20 mouse cellular contexts compared by ENCODE assay signal in genomic region chr14:34220426-34220825, GRCm38 (mm10). TPM values are rescaled to one million over a fixed set of nuclear protein-coding genes. Genes with fewer than 3 reads are reported as not detected.
A peak's percentile ranks its signal among the peaks of the same experiment; 100 is the strongest.
DNase-seq lines count a peak whose midpoint lies in the region; ATAC-seq and TF ChIP-seq lines count a peak whose summit lies in the region.
"Had no signal": no experiment of that assay in that cellular context is flagged by ENCODE, and none has a peak within 500 bp of the region (broad histone marks: within the 10 kb centered on the region; RNA-seq: fewer than 3 reads in every experiment).

No protein-coding gene starts in this region.

- no peaks in the 10 kb centered on the region for H3K9me3 ChIP-seq in kidney, embryonic 15.5 days (replicated peaks)
- H3K9me3 ChIP-seq in lung, postnatal 0 days (ENCODE audit: low read length) = no peaks in the 10 kb centered on the region
- H3K9me3 ChIP-seq: embryonic facial prominence, embryonic 12.5 days; neural tube, embryonic 12.5 days had no signal

- no peak for TF ChIP-seq POLR2A in small intestine, adult 2 months (IDR thresholded peaks at IDR 0.05; ENCODE audit: low read depth, low read length)

- H3K27ac ChIP-seq in kidney, embryonic 15.5 days = no peak overlapping the region
- no peak overlapping the region for H3K27ac ChIP-seq in lung, postnatal 0 days (ENCODE audit: low read length)
- no peak overlapping the region for H3K27ac ChIP-seq in small intestine, adult 2 months (ENCODE audit: insufficient read depth, low read depth, low read length)
- H3K27ac ChIP-seq: embryonic facial prominence, embryonic 12.5 days; layer of hippocampus, adult 2 months; neural tube, embryonic 12.5 days had no signal

- peak overlapping the region; percentile 73; the same call in 1 of the 2 replicates for H3K4me2 ChIP-seq in kidney, embryonic 15.5 days
- H3K4me2 ChIP-seq in lung, postnatal 0 days (replicated peaks; ENCODE audit: low read depth, low read length) = peak overlapping the region; percentile 53; the same call in 1 of the 2 replicates

- peaks cover 12% of the 10 kb centered on the region for H3K4me1 ChIP-seq in kidney, embryonic 15.5 days
- peaks cover 13% of the 10 kb centered on the region; the same call in 1 of the 2 replicates for H3K4me1 ChIP-seq in lung, postnatal 0 days (ENCODE audit: insufficient read depth, low read depth, low read length)
- H3K4me1 ChIP-seq in small intestine, adult 2 months (ENCODE audit: control insufficient read depth, insufficient read depth, insufficient read length, low read length) = no peaks in the 10 kb centered on the region; the same call in 1 of the 2 replicates

- H3K9ac ChIP-seq in kidney, embryonic 15.5 days = no peak overlapping the region
- no peak overlapping the region for H3K9ac ChIP-seq in lung, postnatal 0 days (replicated peaks; ENCODE audit: low read depth)
- H3K9ac ChIP-seq: forebrain, postnatal 0 days had no signal

- H3K27me3 ChIP-seq in kidney, embryonic 15.5 days = peaks cover 41% of the 10 kb centered on the region
- H3K27me3 ChIP-seq in lung, postnatal 0 days (replicated peaks; ENCODE audit: insufficient read depth, low read length) = 0 out of 2 replicates have a peak, but pooled peaks cover 2% of the 10 kb centered on the region
- peaks cover 11% of the 10 kb centered on the region; the same call in 1 of the 2 replicates for H3K27me3 ChIP-seq in small intestine, adult 2 months (ENCODE audit: control insufficient read depth, insufficient read depth, low read length)

- no peak for TF ChIP-seq CTCF in lung, postnatal 0 days (IDR thresholded peaks at IDR 0.05)
- TF ChIP-seq CTCF in small intestine, adult 2 months (IDR thresholded peaks at IDR 0.05; ENCODE audit: extremely low read depth, insufficient read length, insufficient replicate concordance, low read depth, low read length) = no peak

- peak; percentile 30 for DNase-seq in adrenal gland, postnatal 14 days
- DNase-seq in adrenal gland, adult (ENCODE audit: inconsistent age in 2 of 2, low spot score in 1 of 2) = no peak
- no peak for DNase-seq in kidney, postnatal 4 days
- DNase-seq in lung, postnatal 0 days (ENCODE audit: low spot score) = no peak
- no peak for DNase-seq in lung, postnatal 10 days
- DNase-seq in urinary bladder, postnatal 25 days (ENCODE audit: low spot score) = no peak
- DNase-seq: adrenal gland, postnatal 25 days; cerebellum, adult 18-20 months; forebrain, postnatal 0 days; heart, adult 18-20 months; heart, postnatal 4 days; left cerebral cortex, postnatal 4 days; lung, adult 18-20 months; thymus, postnatal 14 days had no signal

- no peaks in the 10 kb centered on the region for H3K36me3 ChIP-seq in kidney, embryonic 15.5 days
- H3K36me3 ChIP-seq in lung, postnatal 0 days (ENCODE audit: insufficient read depth, low read length) = no peaks in the 10 kb centered on the region
- no peaks in the 10 kb centered on the region for H3K36me3 ChIP-seq in small intestine, adult 2 months (ENCODE audit: control insufficient read depth, insufficient read depth, low read length)
- H3K36me3 ChIP-seq: embryonic facial prominence, embryonic 12.5 days; neural tube, embryonic 12.5 days had no signal

- no peak for ATAC-seq in kidney, embryonic 15.5 days (replicated peaks; ENCODE audit: low FRiP score)
- ATAC-seq in lung, postnatal 0 days = no peak
- ATAC-seq: forebrain, postnatal 0 days had no signal

- no peak overlapping the region for H3K4me3 ChIP-seq in kidney, embryonic 15.5 days (replicated peaks)
- H3K4me3 ChIP-seq in lung, postnatal 0 days (ENCODE audit: low read depth, low read length) = no peak overlapping the region
- H3K4me3 ChIP-seq in small intestine, adult 2 months (ENCODE audit: low read depth, low read length) = peak overlapping the region; percentile 10
- H3K4me3 ChIP-seq: layer of hippocampus, adult 2 months had no signal

- TF ChIP-seq EP300 in lung, postnatal 0 days (IDR thresholded peaks at IDR 0.05) = no peak

- WGBS in kidney, embryonic 15.5 days = 73% methylated on average over 5 of the region's 5 CpGs
- WGBS in lung, postnatal 0 days = 62% methylated on average over 5 of the region's 5 CpGs
- WGBS in small intestine, adult 2 months = 62% methylated on average over 5 of the region's 5 CpGs

RNA-seq across cellular contexts. Expression of gene Syt15, which starts 1.0 kb away (rescaled TPM):
- 0.44 and 1.5 TPM in 2 replicates for total RNA-seq in adrenal gland, postnatal 14 days (2021)
- 0.78 and 1.1 TPM in 2 replicates for polyA plus RNA-seq in kidney, embryonic 15.5 days (2015; fragmentation: Nextera tagmentation; extraction: Ambion mirVana)
- polyA plus RNA-seq in lung, postnatal 0 days (2015; fragmentation: Nextera tagmentation; extraction: Ambion mirVana) = 1.2 and 1.3 TPM in 2 replicates
- 3.1 and 3.2 TPM in 2 replicates for polyA plus RNA-seq in small intestine, adult 2 months (2012; rRNA removed)
- total RNA-seq: megakaryocyte, adult 5-6 weeks had no signal

RNA-seq across cellular contexts. Expression of gene Gprin2, which starts 19.0 kb away (rescaled TPM):
- total RNA-seq in adrenal gland, postnatal 14 days (2021) = 0.48 and 1.2 TPM in 2 replicates
- polyA plus RNA-seq in kidney, embryonic 15.5 days (2015; fragmentation: Nextera tagmentation; extraction: Ambion mirVana) = 0.51 and 0.83 TPM in 2 replicates
- polyA plus RNA-seq in lung, postnatal 0 days (2015; fragmentation: Nextera tagmentation; extraction: Ambion mirVana) = 0.06 and 0.08 TPM in 2 replicates
- polyA plus RNA-seq in small intestine, adult 2 months (2012; rRNA removed) = 0.05 and 0.23 TPM in 2 replicates
- total RNA-seq: megakaryocyte, adult 5-6 weeks had no signal
